Mouse (Mus musculus): ENCODE measurements at regions not wholly inside any gene's neighbourhood (a gene's known extent, or its start where the extent isn't known, plus 50 kb on each side); places are given as distances from the start of the nearest gene placed in this dataset.
"Not testable (repeated sequence)": the region's sequence is repeated elsewhere in the genome, so short reads cannot be mapped to it uniquely, and the experiment has no call there.

DNA sequence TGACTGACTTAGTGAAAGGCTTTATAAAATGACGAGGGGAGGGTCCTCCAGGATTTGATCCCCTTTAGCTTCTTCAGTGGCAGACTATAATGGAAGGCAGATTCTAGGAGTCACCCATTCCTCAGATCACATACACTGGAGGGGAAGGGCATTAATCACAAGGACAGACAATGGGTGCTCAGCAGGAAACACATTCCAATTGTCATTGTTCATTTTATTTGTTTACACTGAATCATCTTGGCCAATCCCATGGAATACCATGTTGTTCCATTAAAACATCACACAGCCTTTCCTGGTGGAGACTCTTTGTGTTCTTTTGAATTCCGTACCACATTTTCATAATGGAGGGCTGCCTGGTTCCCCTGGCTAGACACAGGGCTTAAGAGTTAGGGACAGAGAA, 368.5 kb downstream of the Sec16b start:
- Histone ChIP-seq H3K9me3 (no peaks in the 10 kb centered on the region), H3K4me2 (replicated peaks) (no peak overlapping the region), H3K4me3 (no peak overlapping the region), H3K4me1 (no peaks in the 10 kb centered on the region), H3K27me3 (replicated peaks) (no peaks in the 10 kb centered on the region), H3K36me3 (no peaks in the 10 kb centered on the region), H3K9ac (no peak overlapping the region), H3K27ac (no peak overlapping the region)
- WGBS = 58% methylated on average over 2 of the region's 2 CpGs
- no peak for ATAC-seq (ENCODE audit: low FRiP score, low read depth)

DNA sequence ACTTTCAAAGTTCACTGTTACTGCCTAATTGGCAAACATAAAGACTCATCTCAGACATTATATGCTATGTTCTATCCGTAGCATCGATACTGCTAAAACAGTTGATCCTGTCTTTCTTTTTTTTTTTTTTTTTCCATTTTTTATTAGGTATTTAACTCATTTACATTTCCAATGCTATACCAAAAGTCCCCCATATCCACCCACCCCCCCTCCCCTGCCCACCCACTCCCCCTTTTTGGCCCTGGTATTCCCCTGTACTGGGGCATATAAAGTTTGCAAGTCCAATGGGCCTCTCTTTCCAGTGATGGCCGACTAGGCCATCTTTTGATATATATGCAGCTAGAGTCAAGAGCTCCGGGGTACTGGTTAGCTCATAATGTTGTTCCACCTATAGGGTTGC, 370.6 kb downstream of the Sec16b start:
- H3K4me2 ChIP-seq (replicated peaks); H3K4me3 ChIP-seq; H3K27ac ChIP-seq; H3K36me3 ChIP-seq; H3K9me3 ChIP-seq; H3K9ac ChIP-seq; H3K4me1 ChIP-seq; H3K27me3 ChIP-seq (replicated peaks); ATAC-seq (ENCODE audit: low FRiP score, low read depth): not testable (repeated sequence)
- WGBS = 95% methylated on average over 2 of the region's 4 CpGs

DNA sequence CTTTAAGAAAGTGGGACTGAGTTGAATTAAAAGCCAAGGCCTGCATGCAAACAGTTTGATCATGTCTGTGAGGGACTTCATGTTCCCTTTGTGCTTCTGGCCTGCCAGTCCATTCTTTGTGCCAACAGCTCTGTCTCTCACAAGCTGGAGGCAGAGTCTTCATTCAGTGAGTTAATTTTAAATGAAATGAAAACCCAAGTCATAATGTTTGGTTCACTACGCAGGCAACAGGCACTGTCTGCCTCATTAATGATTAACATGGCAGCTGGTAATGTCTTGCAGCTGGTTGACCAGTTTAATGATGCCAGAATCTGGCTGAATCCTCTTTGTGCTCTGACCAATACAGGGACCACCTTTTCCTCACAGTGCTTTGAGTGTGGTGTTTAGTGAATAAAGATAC, 380.6 kb downstream of the Sec16b start:
- Histone ChIP-seq H3K4me2 (replicated peaks) (no peak overlapping the region), H3K4me3 (no peak overlapping the region), H3K4me1 (no peaks in the 10 kb centered on the region), H3K9me3 (no peaks in the 10 kb centered on the region), H3K27ac (no peak overlapping the region), H3K9ac (no peak overlapping the region), H3K27me3 (replicated peaks) (no peaks in the 10 kb centered on the region), H3K36me3 (no peaks in the 10 kb centered on the region)
- 26% methylated on average over 1 of the region's 1 CpGs for WGBS
- 0 out of 2 replicates have a peak, but pooled peaks have one; percentile 13 for ATAC-seq (ENCODE audit: low FRiP score, low read depth)

DNA sequence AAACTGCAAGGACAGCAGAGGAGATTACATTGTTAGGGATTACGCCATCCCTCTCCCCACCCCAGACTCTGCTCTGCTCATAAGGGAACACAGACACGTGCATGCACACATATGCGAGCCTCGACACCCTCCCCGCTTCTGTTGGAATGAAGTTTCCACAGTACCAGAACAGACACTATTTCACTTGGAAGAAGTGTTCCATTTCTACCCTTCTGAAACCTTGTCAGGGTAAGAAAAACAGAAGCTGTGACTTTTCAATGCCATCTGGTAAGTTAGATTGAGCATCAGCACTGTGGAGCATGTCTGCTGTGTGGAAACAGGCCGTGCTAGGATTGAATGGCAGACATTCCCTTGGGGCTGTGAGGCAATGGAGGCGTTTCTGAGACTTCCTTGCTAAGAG, 382.0 kb downstream of the Sec16b start:
- WGBS = 85% methylated on average over 7 of the region's 7 CpGs
- ATAC-seq (ENCODE audit: low FRiP score, low read depth) = no peak
- no peaks in the 10 kb centered on the region for H3K4me1 ChIP-seq
- no peaks in the 10 kb centered on the region for H3K27me3 ChIP-seq (replicated peaks)
- H3K4me2 ChIP-seq (replicated peaks) = no peak overlapping the region
- no peaks in the 10 kb centered on the region for H3K9me3 ChIP-seq
- no peak overlapping the region for H3K9ac ChIP-seq
- no peak overlapping the region for H3K27ac ChIP-seq
- H3K36me3 ChIP-seq = no peaks in the 10 kb centered on the region
- H3K4me3 ChIP-seq = no peak overlapping the region

DNA sequence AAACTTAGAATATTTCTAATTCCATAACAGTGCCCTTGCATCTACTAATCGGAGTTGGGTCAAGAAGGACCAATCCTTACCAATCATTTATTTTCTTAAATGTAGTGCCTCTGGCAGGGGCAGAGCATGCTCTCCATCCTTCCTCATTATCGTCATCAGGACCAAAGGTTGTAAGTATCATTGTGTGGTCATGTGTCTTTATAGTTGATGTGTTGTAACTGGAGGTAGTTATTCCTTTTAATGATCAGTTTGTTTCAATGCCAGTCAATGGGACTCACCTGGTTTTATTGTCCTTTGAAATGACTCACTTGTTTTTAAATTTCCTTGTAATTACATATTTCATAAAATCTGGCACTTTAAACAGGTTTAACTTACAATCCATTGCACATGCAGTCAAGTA, 399.6 kb downstream of the Sec16b start:
- H3K4me3 ChIP-seq = no peak overlapping the region
- no peaks in the 10 kb centered on the region for H3K36me3 ChIP-seq
- WGBS = 85% methylated on average over 2 of the region's 2 CpGs
- H3K4me2 ChIP-seq (replicated peaks) = no peak overlapping the region
- H3K27me3 ChIP-seq (replicated peaks) = no peaks in the 10 kb centered on the region
- no peaks in the 10 kb centered on the region for H3K4me1 ChIP-seq
- no peak for ATAC-seq (ENCODE audit: low FRiP score, low read depth)
- H3K27ac ChIP-seq = no peak overlapping the region
- no peaks in the 10 kb centered on the region for H3K9me3 ChIP-seq
- H3K9ac ChIP-seq = no peak overlapping the region

DNA sequence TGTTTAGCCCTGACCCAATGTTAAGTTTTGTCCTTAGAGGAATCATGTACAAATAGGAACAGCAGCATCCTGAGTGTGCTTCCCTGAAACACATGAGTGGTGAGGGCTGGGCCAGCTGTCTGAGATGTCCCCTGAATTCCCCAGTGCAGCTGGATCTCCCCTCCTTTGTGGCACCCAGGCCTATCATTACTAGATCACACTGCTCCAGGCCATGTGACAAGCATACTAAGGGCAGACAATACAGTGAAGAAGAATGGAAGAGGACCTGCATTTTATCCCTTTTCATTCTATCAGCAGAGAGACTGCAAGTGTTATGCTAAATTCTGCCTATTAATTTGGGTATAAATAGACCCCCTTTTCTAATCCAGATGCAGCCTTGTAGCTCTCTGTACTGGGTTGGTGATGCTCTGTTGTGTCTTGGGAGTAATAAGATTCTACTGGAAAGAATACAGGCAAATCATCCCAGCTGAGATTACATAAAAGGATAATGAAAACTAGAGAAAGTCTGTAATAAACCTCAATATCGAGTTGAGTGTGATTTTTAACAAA, 418.3 kb downstream of the Brinp2 start:
- Histone ChIP-seq H3K9ac (no peak overlapping the region), H3K4me3 (no peak overlapping the region), H3K27ac (no peak overlapping the region), H3K4me2 (replicated peaks) (no peak overlapping the region), H3K4me1 (peaks cover 18% of the 10 kb centered on the region), H3K27me3 (replicated peaks) (no peaks in the 10 kb centered on the region), H3K9me3 (no peaks in the 10 kb centered on the region), H3K36me3 (no peaks in the 10 kb centered on the region)
- WGBS = 59% methylated on average over 1 of the region's 1 CpGs
- 0 out of 2 replicates have a peak, but pooled peaks have one; percentile 51 for ATAC-seq (ENCODE audit: low FRiP score, low read depth)

DNA sequence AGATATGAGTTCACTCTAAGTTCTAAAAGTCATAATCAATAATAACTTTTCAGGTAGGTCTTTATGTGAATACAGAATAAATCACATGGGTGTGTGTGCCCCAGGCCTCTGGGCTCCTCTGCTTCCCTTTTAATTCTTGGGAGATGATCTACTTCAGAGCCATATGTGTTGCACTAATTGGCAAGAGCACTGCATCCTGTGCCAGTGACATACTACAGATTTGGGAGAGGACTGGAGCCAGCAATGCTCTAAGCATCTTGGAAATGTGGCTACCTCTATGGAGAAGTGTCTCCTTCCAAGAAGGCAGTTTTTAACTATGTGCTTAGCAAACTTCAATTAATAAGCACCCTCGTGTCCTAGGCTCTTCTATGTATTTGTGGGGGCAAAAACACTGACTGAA, 416.6 kb downstream of the Brinp2 start:
- Histone ChIP-seq H3K9ac (no peak overlapping the region), H3K4me2 (replicated peaks) (no peak overlapping the region), H3K9me3 (no peaks in the 10 kb centered on the region), H3K36me3 (no peaks in the 10 kb centered on the region), H3K27me3 (replicated peaks) (no peaks in the 10 kb centered on the region), H3K4me1 (peaks cover 18% of the 10 kb centered on the region), H3K4me3 (no peak overlapping the region), H3K27ac (no peak overlapping the region)
- no peak for ATAC-seq (ENCODE audit: low FRiP score, low read depth)
- 75% methylated on average over 1 of the region's 1 CpGs for WGBS

DNA sequence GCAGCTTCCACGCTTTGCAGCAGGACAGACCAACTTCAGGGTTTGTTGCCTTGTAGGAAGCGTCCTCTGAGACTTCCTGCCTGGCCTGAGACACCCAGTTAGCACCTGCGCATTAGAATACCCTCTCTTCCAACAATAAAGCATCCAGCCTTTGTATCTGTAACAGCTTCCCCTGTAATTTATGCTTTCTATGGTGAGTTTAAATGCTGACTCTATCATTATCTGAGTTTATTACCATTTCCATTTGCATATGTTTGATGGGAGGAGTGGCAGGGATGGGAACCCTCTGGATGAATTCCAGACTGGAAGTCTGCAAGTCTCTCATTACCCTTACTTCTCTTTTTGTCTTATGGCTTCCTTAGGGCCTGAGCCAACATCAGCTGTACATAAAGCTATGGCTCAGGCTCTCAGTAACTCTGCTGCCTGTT, 415.8 kb downstream of the Brinp2 start:
- Histone ChIP-seq H3K27ac (no peak overlapping the region), H3K9me3 (no peaks in the 10 kb centered on the region), H3K9ac (no peak overlapping the region), H3K4me3 (no peak overlapping the region), H3K36me3 (no peaks in the 10 kb centered on the region), H3K4me2 (replicated peaks) (no peak overlapping the region), H3K27me3 (replicated peaks) (no peaks in the 10 kb centered on the region), H3K4me1 (peaks cover 18% of the 10 kb centered on the region)
- peak; percentile 41 for ATAC-seq (ENCODE audit: low FRiP score, low read depth)
- 16% methylated on average over 3 of the region's 3 CpGs for WGBS

DNA sequence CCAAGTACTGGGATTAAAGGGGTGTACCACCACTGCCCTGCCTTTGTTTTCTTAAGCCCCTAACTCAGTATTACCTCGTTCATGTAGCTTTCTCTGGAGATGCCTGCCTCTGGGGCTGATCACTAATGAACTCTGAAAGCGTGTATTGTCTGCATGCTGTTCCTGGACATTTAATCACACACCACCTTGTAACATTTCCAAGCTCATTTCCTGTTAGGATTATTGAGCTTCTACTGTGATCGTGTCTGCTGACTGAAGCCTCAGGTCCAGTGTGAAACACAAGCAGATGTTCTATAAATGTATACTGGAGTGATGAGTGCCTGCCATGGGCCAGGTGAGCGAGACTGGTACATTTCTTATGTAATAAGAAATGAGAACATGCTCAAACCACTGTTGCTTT, 398.6 kb downstream of the Brinp2 start:
- no peaks in the 10 kb centered on the region for H3K9me3 ChIP-seq
- no peaks in the 10 kb centered on the region for H3K27me3 ChIP-seq (replicated peaks)
- H3K9ac ChIP-seq = no peak overlapping the region
- no peaks in the 10 kb centered on the region for H3K36me3 ChIP-seq
- H3K4me1 ChIP-seq = no peaks in the 10 kb centered on the region
- 68% methylated on average over 4 of the region's 4 CpGs for WGBS
- no peak overlapping the region for H3K4me2 ChIP-seq (replicated peaks)
- no peak for ATAC-seq (ENCODE audit: low FRiP score, low read depth)
- no peak overlapping the region for H3K4me3 ChIP-seq
- no peak overlapping the region for H3K27ac ChIP-seq

DNA sequence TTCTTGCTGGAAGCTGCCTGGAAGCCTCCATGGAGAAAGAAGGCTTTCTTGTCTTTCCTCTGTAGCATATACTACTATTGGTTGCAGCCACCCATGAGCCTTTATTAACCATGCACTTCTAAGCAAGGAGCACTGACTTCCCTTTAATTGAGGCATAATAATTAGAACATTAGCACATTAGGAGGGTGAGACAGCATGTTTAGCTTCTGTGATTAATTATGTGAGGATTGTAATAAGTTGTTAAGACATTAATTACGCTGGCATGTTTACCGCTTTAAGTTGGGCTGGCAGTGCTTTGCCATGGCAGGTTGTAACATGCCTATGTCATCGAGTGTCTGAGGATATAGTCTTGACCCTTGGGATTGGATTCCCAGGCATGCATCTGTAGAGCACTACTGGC, 391.7 kb downstream of the Brinp2 start:
- Histone ChIP-seq H3K4me2 (replicated peaks) (no peak overlapping the region), H3K4me1 (0 out of 2 replicates have a peak, but pooled peaks cover 2% of the 10 kb centered on the region), H3K27me3 (replicated peaks) (no peaks in the 10 kb centered on the region), H3K9ac (no peak overlapping the region), H3K9me3 (no peaks in the 10 kb centered on the region), H3K27ac (no peak overlapping the region), H3K4me3 (no peak overlapping the region), H3K36me3 (no peaks in the 10 kb centered on the region)
- no peak for ATAC-seq (ENCODE audit: low FRiP score, low read depth)
- 88% methylated on average over 3 of the region's 3 CpGs for WGBS

DNA sequence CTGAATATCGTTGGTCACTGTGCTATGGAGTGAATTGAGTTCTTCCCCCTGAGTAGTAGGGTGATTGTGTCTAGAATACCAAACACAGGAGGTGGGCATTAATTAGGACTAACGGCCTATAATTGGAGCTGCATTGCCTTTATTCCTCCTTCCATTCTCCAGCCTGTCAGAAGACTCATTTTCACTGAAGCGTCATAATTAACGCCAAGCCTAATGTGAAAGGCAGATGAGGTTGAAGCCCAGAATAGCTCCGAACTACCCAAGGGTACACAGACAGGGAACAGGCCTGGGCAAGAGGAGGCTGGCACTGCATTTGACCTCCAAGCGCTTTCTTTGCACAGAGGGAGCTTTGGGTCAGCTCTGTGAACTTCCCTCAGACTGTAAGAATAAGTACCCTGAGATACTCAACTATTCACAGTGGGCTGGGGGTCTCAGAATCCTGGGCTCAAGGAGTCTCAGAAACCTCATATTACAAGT, 386.5 kb downstream of the Brinp2 start:
- 29% methylated on average over 6 of the region's 6 CpGs for WGBS
- no peak overlapping the region for H3K27ac ChIP-seq
- peak; percentile 62; the same call in 1 of the 2 replicates for ATAC-seq (ENCODE audit: low FRiP score, low read depth)

DNA sequence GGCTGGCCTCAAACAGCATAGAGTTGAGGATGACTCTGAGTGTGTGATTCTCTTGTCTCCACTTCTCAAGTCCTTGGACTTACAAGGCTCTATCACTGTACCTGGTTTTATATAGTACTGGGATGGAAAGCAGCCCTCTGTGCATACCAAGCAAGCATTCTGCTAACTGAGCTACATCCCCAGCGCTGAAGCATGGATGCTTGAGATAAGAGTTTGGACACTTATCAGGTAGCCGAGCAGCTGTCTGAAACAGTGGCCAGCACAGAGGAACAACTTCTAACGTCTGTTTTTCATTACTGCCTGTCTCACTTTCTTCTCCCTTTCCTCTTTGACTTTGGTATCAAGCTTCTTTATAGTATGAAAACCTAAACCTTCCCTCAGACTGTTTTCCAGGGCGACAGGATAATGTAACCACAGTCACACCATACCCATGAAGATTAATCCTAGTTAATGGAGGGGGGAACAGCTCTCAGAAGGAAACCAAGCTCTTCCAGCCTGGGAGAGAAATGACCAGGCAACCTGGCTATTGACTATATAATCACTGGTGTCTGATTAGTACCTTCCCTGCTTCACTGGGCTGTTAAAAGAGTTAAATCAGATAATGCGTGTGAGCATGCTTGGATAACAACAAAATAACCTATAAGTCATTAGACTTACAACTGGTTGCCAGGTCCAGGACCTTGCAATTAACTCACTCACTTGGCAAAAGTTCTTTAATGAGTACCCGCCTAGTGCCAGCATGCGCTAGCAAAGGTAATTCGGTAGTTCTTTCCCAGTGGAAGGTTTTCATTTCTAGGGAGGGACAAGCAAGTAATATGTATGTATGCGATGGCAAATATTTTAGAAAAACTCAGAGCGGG, 382.5 kb downstream of the Brinp2 start:
- Histone ChIP-seq H3K9me3 (no peaks in the 10 kb centered on the region), H3K36me3 (no peaks in the 10 kb centered on the region), H3K4me1 (peaks cover 6% of the 10 kb centered on the region), H3K27me3 (replicated peaks) (no peaks in the 10 kb centered on the region), H3K9ac (no peak overlapping the region), H3K4me3 (no peak overlapping the region), H3K4me2 (replicated peaks) (no peak overlapping the region), H3K27ac (no peak overlapping the region)
- no peak for ATAC-seq (ENCODE audit: low FRiP score, low read depth)
- WGBS = 85% methylated on average over 10 of the region's 10 CpGs

More for the DNA sequence above, 386.5 kb downstream of the Brinp2 start:
- no peaks in the 10 kb centered on the region for H3K27me3 ChIP-seq (replicated peaks)
- no peak overlapping the region for H3K4me3 ChIP-seq
- no peaks in the 10 kb centered on the region for H3K9me3 ChIP-seq
- H3K9ac ChIP-seq = no peak overlapping the region
- H3K36me3 ChIP-seq = no peaks in the 10 kb centered on the region
- no peak overlapping the region for H3K4me2 ChIP-seq (replicated peaks)
- H3K4me1 ChIP-seq = peaks cover 6% of the 10 kb centered on the region

DNA sequence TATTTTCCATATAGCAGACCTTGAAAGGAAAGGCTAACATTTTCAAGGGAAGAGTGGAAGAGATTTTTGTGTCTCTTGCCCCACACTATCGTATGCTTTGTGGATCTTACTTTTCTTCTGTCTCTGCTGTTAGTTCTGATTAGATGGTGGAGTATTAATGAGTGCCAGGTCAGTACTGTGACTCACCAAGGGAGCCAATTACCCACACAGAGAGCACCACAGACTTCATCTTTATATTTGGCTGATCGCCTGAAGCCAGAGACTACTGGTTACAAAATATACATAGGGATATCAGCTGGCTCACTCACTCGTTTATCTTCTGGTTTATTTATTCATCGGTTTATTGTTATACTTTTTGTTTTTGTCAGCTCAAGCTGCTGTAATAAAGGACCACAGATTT, 381.5 kb downstream of the Brinp2 start:
- Histone ChIP-seq H3K4me2 (replicated peaks) (no peak overlapping the region), H3K9ac (no peak overlapping the region), H3K27me3 (replicated peaks) (no peaks in the 10 kb centered on the region), H3K9me3 (no peaks in the 10 kb centered on the region), H3K4me3 (no peak overlapping the region), H3K27ac (no peak overlapping the region), H3K4me1 (peaks cover 2% of the 10 kb centered on the region), H3K36me3 (no peaks in the 10 kb centered on the region)
- no peak for ATAC-seq (ENCODE audit: low FRiP score, low read depth)
- 82% methylated on average over 4 of the region's 4 CpGs for WGBS
